Mouse (Mus musculus): ENCODE measurements around the gene Tmem260. TPM values are rescaled to one million over a fixed set of nuclear protein-coding genes. Genes with fewer than 3 reads are reported as not detected.

Tmem260 gene
- polyA plus RNA-seq, 1 experiment from 2014 or later = 24.7 TPM

GRCm38 (mm10) chr14:48525055-48525454 is 79.1 kb downstream of the Tmem260 start:
- Histone ChIP-seq H3K4me1 (peaks cover 6% of the 10 kb centered on the region), H3K27ac (no peak overlapping the region), H3K9me3 (no peaks in the 10 kb centered on the region), H3K27me3 (peaks cover 72% of the 10 kb centered on the region), H3K9ac (no peak overlapping the region), H3K36me3 (replicated peaks) (no peaks in the 10 kb centered on the region), H3K4me2 (no peak overlapping the region), H3K4me3 (replicated peaks) (no peak overlapping the region)
- no peak for ATAC-seq (ENCODE audit: low FRiP score)
- WGBS = 68% methylated on average over 6 of the region's 6 CpGs

GRCm38 (mm10) chr14:48530629-48531028 is 84.7 kb downstream of the Tmem260 start:
- no peak overlapping the region for H3K4me3 ChIP-seq (replicated peaks)

GRCm38 (mm10) chr14:48537795-48538766 is 92.2 kb downstream of the Tmem260 start:
- Histone ChIP-seq H3K27me3 (peaks cover 65% of the 10 kb centered on the region), H3K4me1 (peaks cover 34% of the 10 kb centered on the region), H3K36me3 (replicated peaks) (no peaks in the 10 kb centered on the region), H3K4me3 (replicated peaks) (no peak overlapping the region), H3K9me3 (no peaks in the 10 kb centered on the region), H3K27ac (no peak overlapping the region), H3K9ac (no peak overlapping the region), H3K4me2 (no peak overlapping the region)
- ATAC-seq (ENCODE audit: low FRiP score) = no peak
- 46% methylated on average over 14 of the region's 14 CpGs for WGBS

More at GRCm38 (mm10) chr14:48530629-48531028, 84.7 kb downstream of the Tmem260 start:
- Histone ChIP-seq H3K27me3 (peaks cover 56% of the 10 kb centered on the region), H3K4me1 (no peaks in the 10 kb centered on the region), H3K9ac (no peak overlapping the region), H3K36me3 (replicated peaks) (no peaks in the 10 kb centered on the region), H3K27ac (no peak overlapping the region), H3K9me3 (no peaks in the 10 kb centered on the region), H3K4me2 (no peak overlapping the region)
- no peak for ATAC-seq (ENCODE audit: low FRiP score)
- 76% methylated on average over 10 of the region's 10 CpGs for WGBS

GRCm38 (mm10) chr14:48545166-48545565 is 99.2 kb downstream of the Tmem260 start:
- no peak overlapping the region for H3K4me3 ChIP-seq (replicated peaks)
- peaks cover 18% of the 10 kb centered on the region for H3K4me1 ChIP-seq
- H3K27me3 ChIP-seq = peaks cover 46% of the 10 kb centered on the region
- no peaks in the 10 kb centered on the region for H3K9me3 ChIP-seq
- no peak overlapping the region for H3K4me2 ChIP-seq
- 68% methylated on average over 10 of the region's 10 CpGs for WGBS
- no peak overlapping the region for H3K9ac ChIP-seq
- no peaks in the 10 kb centered on the region for H3K36me3 ChIP-seq (replicated peaks)
- no peak overlapping the region for H3K27ac ChIP-seq
- ATAC-seq (ENCODE audit: low FRiP score) = no peak

- no peak overlapping the region for H3K27ac ChIP-seq
- H3K4me2 ChIP-seq = no peak overlapping the region
- no peaks in the 10 kb centered on the region for H3K9me3 ChIP-seq
- H3K4me1 ChIP-seq = peaks cover 11% of the 10 kb centered on the region; the same call in 1 of the 2 replicates
- no peak for ATAC-seq (ENCODE audit: low FRiP score)
- H3K27me3 ChIP-seq = peaks cover 39% of the 10 kb centered on the region
- no peak overlapping the region for H3K9ac ChIP-seq
- no peak overlapping the region for H3K4me3 ChIP-seq (replicated peaks)
- no peaks in the 10 kb centered on the region for H3K36me3 ChIP-seq (replicated peaks)
- WGBS = 91% methylated on average over 3 of the region's 3 CpGs
Observed at GRCm38 (mm10) chr14:48546009-48546408, 100.1 kb downstream of the Tmem260 start.

GRCm38 (mm10) chr14:48549703-48550102 is 103.8 kb downstream of the Tmem260 start:
- ATAC-seq (ENCODE audit: low FRiP score) = no peak
- WGBS = 88% methylated on average over 7 of the region's 7 CpGs

GRCm38 (mm10) chr14:48553216-48553615 is 107.3 kb downstream of the Tmem260 start:
- Histone ChIP-seq H3K9me3 (no peaks in the 10 kb centered on the region), H3K4me3 (replicated peaks) (no peak overlapping the region), H3K4me1 (no peaks in the 10 kb centered on the region), H3K27ac (no peak overlapping the region), H3K9ac (no peak overlapping the region), H3K4me2 (no peak overlapping the region), H3K27me3 (peaks cover 5% of the 10 kb centered on the region; the same call in 1 of the 2 replicates), H3K36me3 (replicated peaks) (no peaks in the 10 kb centered on the region)
- WGBS = 75% methylated on average over 4 of the region's 4 CpGs
- ATAC-seq (ENCODE audit: low FRiP score) = no peak

More at GRCm38 (mm10) chr14:48549703-48550102, 103.8 kb downstream of the Tmem260 start:
- H3K4me1 ChIP-seq = no peaks in the 10 kb centered on the region
- no peak overlapping the region for H3K9ac ChIP-seq
- H3K27ac ChIP-seq = no peak overlapping the region
- H3K4me3 ChIP-seq (replicated peaks) = no peak overlapping the region
- H3K36me3 ChIP-seq (replicated peaks) = no peaks in the 10 kb centered on the region
- H3K4me2 ChIP-seq = no peak overlapping the region
- no peaks in the 10 kb centered on the region for H3K9me3 ChIP-seq
- peaks cover 11% of the 10 kb centered on the region; the same call in 1 of the 2 replicates for H3K27me3 ChIP-seq

GRCm38 (mm10) chr14:48553754-48554153 is 107.8 kb downstream of the Tmem260 start:
- WGBS = 91% methylated on average over 9 of the region's 9 CpGs
- no peaks in the 10 kb centered on the region for H3K36me3 ChIP-seq (replicated peaks)
- no peak overlapping the region for H3K4me2 ChIP-seq
- no peaks in the 10 kb centered on the region for H3K9me3 ChIP-seq
- peaks cover 5% of the 10 kb centered on the region; the same call in 1 of the 2 replicates for H3K27me3 ChIP-seq
- no peak overlapping the region for H3K4me3 ChIP-seq (replicated peaks)
- H3K27ac ChIP-seq = no peak overlapping the region
- H3K4me1 ChIP-seq = no peaks in the 10 kb centered on the region
- H3K9ac ChIP-seq = no peak overlapping the region
- no peak for ATAC-seq (ENCODE audit: low FRiP score)

GRCm38 (mm10) chr14:48558975-48559374 is 113.1 kb downstream of the Tmem260 start:
- ATAC-seq (ENCODE audit: low FRiP score) = no peak
- Histone ChIP-seq H3K36me3 (replicated peaks) (no peaks in the 10 kb centered on the region), H3K9me3 (no peaks in the 10 kb centered on the region), H3K9ac (no peak overlapping the region), H3K4me1 (no peaks in the 10 kb centered on the region), H3K4me2 (no peak overlapping the region), H3K27ac (no peak overlapping the region), H3K4me3 (replicated peaks) (no peak overlapping the region), H3K27me3 (peaks cover 5% of the 10 kb centered on the region; the same call in 1 of the 2 replicates)
- 84% methylated on average over 4 of the region's 4 CpGs for WGBS

GRCm38 (mm10) chr14:48559736-48560135 is 113.8 kb downstream of the Tmem260 start:
- Histone ChIP-seq H3K4me2 (no peak overlapping the region), H3K36me3 (replicated peaks) (no peaks in the 10 kb centered on the region), H3K4me1 (no peaks in the 10 kb centered on the region), H3K4me3 (replicated peaks) (no peak overlapping the region), H3K27ac (no peak overlapping the region), H3K27me3 (peaks cover 5% of the 10 kb centered on the region; the same call in 1 of the 2 replicates), H3K9me3 (no peaks in the 10 kb centered on the region), H3K9ac (no peak overlapping the region)
- 76% methylated on average over 7 of the region's 7 CpGs for WGBS
- no peak for ATAC-seq (ENCODE audit: low FRiP score)

GRCm38 (mm10) chr14:48566596-48566995 is 120.7 kb downstream of the Tmem260 start:
- Histone ChIP-seq H3K4me2 (no peak overlapping the region), H3K9ac (no peak overlapping the region), H3K4me3 (replicated peaks) (no peak overlapping the region), H3K27ac (no peak overlapping the region), H3K36me3 (replicated peaks) (no peaks in the 10 kb centered on the region), H3K4me1 (no peaks in the 10 kb centered on the region), H3K27me3 (0 out of 2 replicates have a peak, but pooled peaks cover 4% of the 10 kb centered on the region), H3K9me3 (no peaks in the 10 kb centered on the region)
- 77% methylated on average over 7 of the region's 7 CpGs for WGBS
- no peak for ATAC-seq (ENCODE audit: low FRiP score)

Data from forebrain, embryonic 12.5 days (tissue).